Mouse (Mus musculus): ENCODE results near the gene Fam124b.
A peak's percentile ranks its signal among the peaks of the same experiment; 100 is the strongest.

Fam124b gene

GRCm38 (mm10) chr1:80218268-80218667 is at the start of gene Fam124b:
Gene Fam124b, minus strand, starts transcription at chr1:80218473.
- DNase-seq (ENCODE audit: low read depth) = no peak

- no peak for DNase-seq (ENCODE audit: low read depth)
Measured at GRCm38 (mm10) chr1:80260443-80260842, 42.2 kb upstream of the Fam124b start.

GRCm38 (mm10) chr1:80258632-80259031 is 40.4 kb upstream of the Fam124b start:
- no peak for DNase-seq (ENCODE audit: low read depth)

- no peak for DNase-seq (ENCODE audit: low read depth)
Measured at GRCm38 (mm10) chr1:80253309-80253708, 35.0 kb upstream of the Fam124b start.

GRCm38 (mm10) chr1:80250247-80250646 is 32.0 kb upstream of the Fam124b start:
- no peak for DNase-seq (ENCODE audit: low read depth)

- DNase-seq (ENCODE audit: low read depth) = no peak
Measured at GRCm38 (mm10) chr1:80247131-80247530, 28.9 kb upstream of the Fam124b start.

GRCm38 (mm10) chr1:80244123-80244522 is 25.9 kb upstream of the Fam124b start:
- no peak for DNase-seq (ENCODE audit: low read depth)

- no peak for DNase-seq (ENCODE audit: low read depth)
Measured at GRCm38 (mm10) chr1:80241579-80241978, 23.3 kb upstream of the Fam124b start.

GRCm38 (mm10) chr1:80240017-80240660 is 21.9 kb upstream of the Fam124b start:
- peak; percentile 36 for DNase-seq (ENCODE audit: low read depth)

GRCm38 (mm10) chr1:80239481-80239880 is 21.2 kb upstream of the Fam124b start:
- DNase-seq (ENCODE audit: low read depth) = no peak

- no peak for DNase-seq (ENCODE audit: low read depth)
Measured at GRCm38 (mm10) chr1:80236951-80237702, 18.9 kb upstream of the Fam124b start.

- DNase-seq (ENCODE audit: low read depth) = no peak
Measured at GRCm38 (mm10) chr1:80236126-80236525, 17.9 kb upstream of the Fam124b start.

- DNase-seq (ENCODE audit: low read depth) = no peak
Measured at GRCm38 (mm10) chr1:80230612-80231011, 12.3 kb upstream of the Fam124b start.

GRCm38 (mm10) chr1:80224839-80225412 is 6.7 kb upstream of the Fam124b start:
- peak; percentile 45 for DNase-seq (ENCODE audit: low read depth)

- peak; percentile 68 for DNase-seq (ENCODE audit: low read depth)
Measured at GRCm38 (mm10) chr1:80221151-80221550, 2.9 kb upstream of the Fam124b start.

GRCm38 (mm10) chr1:80213826-80214225 is 4.4 kb downstream of the Fam124b start:
- DNase-seq (ENCODE audit: low read depth) = no peak

- no peak for DNase-seq (ENCODE audit: low read depth)
Measured at GRCm38 (mm10) chr1:80213146-80213545, 5.1 kb downstream of the Fam124b start.

GRCm38 (mm10) chr1:80202314-80202713 is 16.0 kb downstream of the Fam124b start:
- no peak for DNase-seq (ENCODE audit: low read depth)

GRCm38 (mm10) chr1:80192837-80193236 is 25.4 kb downstream of the Fam124b start:
- no peak for DNase-seq (ENCODE audit: low read depth)

GRCm38 (mm10) chr1:80181414-80181805 is 36.9 kb downstream of the Fam124b start:
- no peak for DNase-seq (ENCODE audit: low read depth)

GRCm38 (mm10) chr1:80180767-80181413 is 37.4 kb downstream of the Fam124b start:
- DNase-seq (ENCODE audit: low read depth) = peak; percentile 30

- no peak for DNase-seq (ENCODE audit: low read depth)
Measured at GRCm38 (mm10) chr1:80180128-80180527, 38.1 kb downstream of the Fam124b start.
